Mouse (Mus musculus): ENCODE results near the gene Mapk8ip1. TPM values are rescaled to one million over a fixed set of nuclear protein-coding genes. Genes with fewer than 3 reads are reported as not detected.
"Not testable (repeated sequence)": the region's sequence is repeated elsewhere in the genome, so short reads cannot be mapped to it uniquely, and the experiment has no call there.

Gene Mapk8ip1
- polyA plus RNA-seq, 1 experiment from 2014 or later, result 27.6 TPM

GRCm38 (mm10) chr2:92399877-92400276 is 1.2 kb downstream of the Mapk8ip1 start:
- not testable (repeated sequence) for H3K4me2 ChIP-seq (replicated peaks); H3K4me3 ChIP-seq; H3K9ac ChIP-seq; H3K27ac ChIP-seq; H3K9me3 ChIP-seq; ATAC-seq (ENCODE audit: low FRiP score, low read depth)
- Histone ChIP-seq H3K27me3 (peaks cover 19% of the 10 kb centered on the region), H3K4me1 (peaks cover 11% of the 10 kb centered on the region), H3K36me3 (peaks cover 17% of the 10 kb centered on the region)
- 76% methylated on average over 4 of the region's 4 CpGs for WGBS

- Histone ChIP-seq H3K27me3 (peaks cover 19% of the 10 kb centered on the region), H3K9me3 (no peaks in the 10 kb centered on the region), H3K36me3 (no peaks in the 10 kb centered on the region), H3K4me1 (peaks cover 19% of the 10 kb centered on the region), H3K27ac (no peak overlapping the region), H3K4me3 (no peak overlapping the region), H3K4me2 (replicated peaks) (no peak overlapping the region), H3K9ac (no peak overlapping the region)
- ATAC-seq (ENCODE audit: low FRiP score, low read depth), result no peak
- whole genome bisulfite sequencing, result 83% methylated on average over 1 of the region's 1 CpGs
These were observed 3.6 kb downstream of the Mapk8ip1 start for GRCm38 (mm10) chr2:92397436-92397835.

GRCm38 (mm10) chr2:92395535-92395934 is 5.5 kb downstream of the Mapk8ip1 start:
- H3K4me2 ChIP-seq (replicated peaks), result no peak overlapping the region
- no peaks in the 10 kb centered on the region for H3K9me3 ChIP-seq
- H3K27me3 ChIP-seq, result peaks cover 15% of the 10 kb centered on the region
- H3K4me1 ChIP-seq, result peaks cover 28% of the 10 kb centered on the region
- no peak for ATAC-seq (ENCODE audit: low FRiP score, low read depth)
- 77% methylated on average over 3 of the region's 3 CpGs for WGBS
- H3K4me3 ChIP-seq, result no peak overlapping the region
- no peak overlapping the region for H3K27ac ChIP-seq
- H3K9ac ChIP-seq, result no peak overlapping the region
- no peaks in the 10 kb centered on the region for H3K36me3 ChIP-seq

- Histone ChIP-seq H3K36me3 (no peaks in the 10 kb centered on the region), H3K4me1 (peaks cover 48% of the 10 kb centered on the region), H3K27ac (peak overlapping the region; percentile 86), H3K9ac (peak overlapping the region; percentile 62), H3K4me2 (replicated peaks) (peak overlapping the region; percentile 73), H3K4me3 (peak overlapping the region; percentile 46), H3K27me3 (no peaks in the 10 kb centered on the region), H3K9me3 (no peaks in the 10 kb centered on the region)
- ATAC-seq (ENCODE audit: low FRiP score, low read depth), result peak; percentile 10; the same call in 1 of the 2 replicates
- WGBS, result 3% methylated on average over 26 of the region's 26 CpGs
These were observed 8.5 kb downstream of the Mapk8ip1 start for GRCm38 (mm10) chr2:92392318-92393264.

GRCm38 (mm10) chr2:92391703-92392317 is 9.3 kb downstream of the Mapk8ip1 start:
- peaks cover 49% of the 10 kb centered on the region for H3K4me1 ChIP-seq
- peaks cover 6% of the 10 kb centered on the region for H3K36me3 ChIP-seq
- no peak for ATAC-seq (ENCODE audit: low FRiP score, low read depth)
- no peaks in the 10 kb centered on the region for H3K9me3 ChIP-seq
- peak overlapping the region; percentile 62 for H3K9ac ChIP-seq
- peak overlapping the region; percentile 73 for H3K4me2 ChIP-seq (replicated peaks)
- WGBS, result 18% methylated on average over 11 of the region's 11 CpGs
- peak overlapping the region; percentile 86 for H3K27ac ChIP-seq
- no peaks in the 10 kb centered on the region for H3K27me3 ChIP-seq
- H3K4me3 ChIP-seq, result peak overlapping the region; percentile 46

- Histone ChIP-seq H3K27me3 (no peaks in the 10 kb centered on the region), H3K4me2 (replicated peaks) (peak overlapping the region; percentile 73), H3K4me1 (peaks cover 49% of the 10 kb centered on the region), H3K36me3 (peaks cover 13% of the 10 kb centered on the region), H3K4me3 (no peak overlapping the region), H3K9me3 (no peaks in the 10 kb centered on the region), H3K9ac (no peak overlapping the region), H3K27ac (no peak overlapping the region)
- WGBS, result 86% methylated on average over 8 of the region's 8 CpGs
- no peak for ATAC-seq (ENCODE audit: low FRiP score, low read depth)
These were observed 9.9 kb downstream of the Mapk8ip1 start for GRCm38 (mm10) chr2:92391116-92391515.

- H3K4me2 ChIP-seq (replicated peaks), result peak overlapping the region; percentile 91; the same call in 1 of the 2 replicates
These were observed 10.7 kb downstream of the Mapk8ip1 start for GRCm38 (mm10) chr2:92390206-92390930.

GRCm38 (mm10) chr2:92389645-92390044 is 11.4 kb downstream of the Mapk8ip1 start:
- Histone ChIP-seq H3K36me3 (peaks cover 28% of the 10 kb centered on the region), H3K9me3 (no peaks in the 10 kb centered on the region), H3K9ac (no peak overlapping the region), H3K4me3 (peak overlapping the region; percentile 73), H3K27ac (peak overlapping the region; percentile 82; the same call in 1 of the 2 replicates), H3K27me3 (no peaks in the 10 kb centered on the region), H3K4me1 (peaks cover 49% of the 10 kb centered on the region), H3K4me2 (replicated peaks) (peak overlapping the region; percentile 91)
- 3% methylated on average over 10 of the region's 10 CpGs for WGBS
- peak; percentile 38; the same call in 1 of the 2 replicates for ATAC-seq (ENCODE audit: low FRiP score, low read depth)

More at GRCm38 (mm10) chr2:92390206-92390930, 10.7 kb downstream of the Mapk8ip1 start:
- Histone ChIP-seq H3K4me1 (peaks cover 49% of the 10 kb centered on the region), H3K4me3 (0 out of 2 replicates have a peak overlapping the region, but pooled peaks have one; percentile 73), H3K27ac (no peak overlapping the region), H3K36me3 (peaks cover 21% of the 10 kb centered on the region), H3K9me3 (no peaks in the 10 kb centered on the region), H3K9ac (no peak overlapping the region), H3K27me3 (no peaks in the 10 kb centered on the region)
- no peak for ATAC-seq (ENCODE audit: low FRiP score, low read depth)
- WGBS, result 80% methylated on average over 6 of the region's 6 CpGs

- Histone ChIP-seq H3K27ac (peak overlapping the region; percentile 82; the same call in 1 of the 2 replicates), H3K4me2 (replicated peaks) (peak overlapping the region; percentile 91), H3K4me3 (peak overlapping the region; percentile 73), H3K36me3 (peaks cover 34% of the 10 kb centered on the region), H3K4me1 (peaks cover 49% of the 10 kb centered on the region), H3K27me3 (no peaks in the 10 kb centered on the region), H3K9ac (peak overlapping the region; percentile 80), H3K9me3 (no peaks in the 10 kb centered on the region)
- WGBS, result 1% methylated on average over 62 of the region's 62 CpGs
- peak; percentile 90 for ATAC-seq (ENCODE audit: low FRiP score, low read depth)
These were observed 12.0 kb downstream of the Mapk8ip1 start for GRCm38 (mm10) chr2:92388891-92389641.

- Histone ChIP-seq H3K27ac (no peak overlapping the region; the same call in 1 of the 2 replicates), H3K4me3 (peak overlapping the region; percentile 73)
- WGBS, result 59% methylated on average over 3 of the region's 3 CpGs
These were observed 13.0 kb downstream of the Mapk8ip1 start for GRCm38 (mm10) chr2:92388081-92388517.

GRCm38 (mm10) chr2:92387646-92388045 is 13.4 kb downstream of the Mapk8ip1 start:
- peak overlapping the region; percentile 73 for H3K4me3 ChIP-seq
- peak overlapping the region; percentile 91 for H3K4me2 ChIP-seq (replicated peaks)
- peaks cover 47% of the 10 kb centered on the region for H3K36me3 ChIP-seq
- H3K4me1 ChIP-seq, result peaks cover 42% of the 10 kb centered on the region
- no peaks in the 10 kb centered on the region for H3K27me3 ChIP-seq
- no peak for ATAC-seq (ENCODE audit: low FRiP score, low read depth)
- H3K9ac ChIP-seq, result peak overlapping the region; percentile 80; the same call in 1 of the 2 replicates
- no peak overlapping the region for H3K27ac ChIP-seq
- 88% methylated on average over 4 of the region's 4 CpGs for WGBS
- no peaks in the 10 kb centered on the region for H3K9me3 ChIP-seq

More at GRCm38 (mm10) chr2:92388081-92388517, 13.0 kb downstream of the Mapk8ip1 start:
- Histone ChIP-seq H3K9ac (peak overlapping the region; percentile 80), H3K36me3 (peaks cover 42% of the 10 kb centered on the region), H3K9me3 (no peaks in the 10 kb centered on the region), H3K27me3 (no peaks in the 10 kb centered on the region), H3K4me2 (replicated peaks) (peak overlapping the region; percentile 91), H3K4me1 (peaks cover 47% of the 10 kb centered on the region)
- no peak for ATAC-seq (ENCODE audit: low FRiP score, low read depth)
